Mouse (Mus musculus): ENCODE measurements around the gene Zc2hc1c. TPM values are rescaled to one million over a fixed set of nuclear protein-coding genes. Genes with fewer than 3 reads are reported as not detected.

Zc2hc1c gene
- polyA plus RNA-seq, 1 experiment = 1.1 TPM

DNA sequence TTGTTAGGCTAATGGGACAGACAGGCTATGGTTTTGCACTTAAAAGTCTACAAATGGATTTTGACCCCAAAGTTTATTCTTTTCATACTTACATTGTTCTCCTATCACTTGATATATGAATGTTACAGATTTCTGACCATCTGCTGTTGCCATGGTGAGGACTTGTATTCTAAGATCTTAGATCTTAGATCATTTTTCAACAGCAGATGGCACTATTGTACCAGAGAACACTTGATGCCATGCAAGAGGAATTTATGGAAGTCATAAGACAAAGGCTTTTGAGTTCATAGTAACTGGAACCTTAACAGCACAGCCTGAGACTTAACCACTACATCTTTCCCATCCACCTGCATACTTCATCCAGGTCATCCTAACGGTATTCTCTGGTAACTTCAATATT is 52.7 kb downstream of the Zc2hc1c start:
- TF ChIP-seq POLR2A (IDR thresholded peaks at IDR 0.05; ENCODE audit: borderline replicate concordance, insufficient read depth, low read length) = no peak
- TF ChIP-seq CTCF (IDR thresholded peaks at IDR 0.05; ENCODE audit: borderline replicate concordance, insufficient read depth, low read depth, low read length) = peak; percentile 33; the same call in 1 of the 2 replicates
- no peak overlapping the region for H3K27ac ChIP-seq (ENCODE audit: insufficient read depth, low read length)
- H3K4me1 ChIP-seq (ENCODE audit: control insufficient read depth, insufficient read depth, low read length) = no peaks in the 10 kb centered on the region; the same call in 1 of the 2 replicates
- no peak overlapping the region for H3K4me3 ChIP-seq (replicated peaks; ENCODE audit: insufficient read depth, low read depth, low read length)
- H3K27me3 ChIP-seq (ENCODE audit: control insufficient read depth, insufficient read depth, low read length) = no peaks in the 10 kb centered on the region
- WGBS = 64% methylated on average over 1 of the region's 1 CpGs
- peak in 1 of 2 experiments; percentile 67 for DNase-seq

DNA sequence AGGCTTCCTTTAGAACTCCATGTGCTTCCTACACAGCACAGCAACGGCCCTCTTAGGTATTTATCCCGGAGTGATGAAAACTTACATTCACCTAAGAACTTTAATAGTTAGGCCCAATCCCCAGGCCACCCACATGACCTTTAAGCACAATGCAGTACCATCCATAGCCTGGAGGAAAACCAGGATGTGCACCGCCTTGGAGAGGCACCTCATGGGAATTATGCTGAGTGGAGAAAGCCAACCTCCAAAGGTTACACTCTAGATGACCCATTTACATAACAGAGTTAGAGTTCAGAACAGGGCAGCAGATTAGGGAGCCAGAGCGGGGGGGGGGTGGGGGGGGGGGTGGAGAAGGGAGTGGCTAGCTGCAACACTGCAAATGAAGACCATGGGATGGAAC is 53.9 kb downstream of the Zc2hc1c start:
- Histone ChIP-seq H3K27ac (ENCODE audit: insufficient read depth, low read length) (no peak overlapping the region), H3K27me3 (ENCODE audit: control insufficient read depth, insufficient read depth, low read length) (no peaks in the 10 kb centered on the region), H3K4me3 (replicated peaks; ENCODE audit: insufficient read depth, low read depth, low read length) (no peak overlapping the region), H3K4me1 (ENCODE audit: control insufficient read depth, insufficient read depth, low read length) (no peaks in the 10 kb centered on the region)
- TF ChIP-seq CTCF (IDR thresholded peaks at IDR 0.05; ENCODE audit: borderline replicate concordance, insufficient read depth, low read depth, low read length) = no peak
- no peak for TF ChIP-seq POLR2A (IDR thresholded peaks at IDR 0.05; ENCODE audit: borderline replicate concordance, insufficient read depth, low read length)
- DNase-seq = no peak
- WGBS = 60% methylated on average over 4 of the region's 4 CpGs

- Histone ChIP-seq H3K27ac (ENCODE audit: insufficient read depth, low read length) (no peak overlapping the region), H3K27me3 (ENCODE audit: control insufficient read depth, insufficient read depth, low read length) (no peaks in the 10 kb centered on the region), H3K4me1 (ENCODE audit: control insufficient read depth, insufficient read depth, low read length) (no peaks in the 10 kb centered on the region), H3K4me3 (replicated peaks; ENCODE audit: insufficient read depth, low read depth, low read length) (no peak overlapping the region)
- no peak for DNase-seq
- TF ChIP-seq CTCF (IDR thresholded peaks at IDR 0.05; ENCODE audit: borderline replicate concordance, insufficient read depth, low read depth, low read length) (no peak), POLR2A (IDR thresholded peaks at IDR 0.05; ENCODE audit: borderline replicate concordance, insufficient read depth, low read length) (no peak)
- WGBS = 72% methylated on average over 7 of the region's 7 CpGs
Measured at GRCm38 (mm10) chr12:85344252-85344651, 55.9 kb downstream of the Zc2hc1c start.

DNA sequence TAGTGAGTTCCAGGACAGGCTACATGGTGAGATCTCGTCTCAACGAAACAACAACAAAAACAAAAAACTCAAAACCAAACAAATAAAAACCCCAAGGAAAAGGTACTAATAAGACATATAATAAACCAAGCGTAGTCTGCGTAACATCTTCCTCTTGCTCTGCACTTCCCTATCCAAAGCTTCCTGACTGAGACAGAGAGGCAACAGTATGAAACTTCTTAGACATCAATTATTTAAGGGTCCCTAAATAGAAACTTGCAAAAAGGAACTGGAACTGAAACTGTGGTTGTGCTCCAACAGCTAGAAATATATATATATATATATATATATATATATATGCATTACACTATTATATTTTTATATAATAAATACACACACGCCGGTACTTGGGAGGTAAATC is 57.2 kb downstream of the Zc2hc1c start:
- DNase-seq = no peak
- Histone ChIP-seq H3K4me3 (replicated peaks; ENCODE audit: insufficient read depth, low read depth, low read length) (no peak overlapping the region), H3K27me3 (ENCODE audit: control insufficient read depth, insufficient read depth, low read length) (no peaks in the 10 kb centered on the region), H3K4me1 (ENCODE audit: control insufficient read depth, insufficient read depth, low read length) (no peaks in the 10 kb centered on the region), H3K27ac (ENCODE audit: insufficient read depth, low read length) (no peak overlapping the region)
- WGBS = 96% methylated on average over 6 of the region's 6 CpGs
- TF ChIP-seq CTCF (IDR thresholded peaks at IDR 0.05; ENCODE audit: borderline replicate concordance, insufficient read depth, low read depth, low read length) = no peak

DNA sequence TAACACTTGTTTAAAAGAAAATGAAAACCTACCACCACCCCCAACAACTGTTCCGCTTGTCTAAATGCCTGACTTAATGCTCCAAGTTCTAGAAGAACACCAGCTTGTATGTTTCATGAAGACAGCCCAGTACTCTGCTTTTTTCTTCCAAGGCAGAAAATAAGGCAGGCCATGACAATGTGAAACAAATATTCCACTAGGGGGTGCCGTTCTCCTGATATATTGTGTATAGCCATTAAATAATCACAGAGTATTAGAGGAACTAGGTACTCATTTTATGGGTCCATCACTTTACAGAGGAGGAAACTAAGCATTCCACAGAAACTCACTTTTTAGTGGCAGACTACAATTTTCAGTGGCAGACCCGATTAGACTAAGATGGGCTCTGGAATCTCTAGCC is 58.0 kb downstream of the Zc2hc1c start:
- TF ChIP-seq POLR2A (IDR thresholded peaks at IDR 0.05; ENCODE audit: borderline replicate concordance, insufficient read depth, low read length) (no peak), CTCF (IDR thresholded peaks at IDR 0.05; ENCODE audit: borderline replicate concordance, insufficient read depth, low read depth, low read length) (peak; percentile 38; the same call in 1 of the 2 replicates)
- no peaks in the 10 kb centered on the region for H3K4me1 ChIP-seq (ENCODE audit: control insufficient read depth, insufficient read depth, low read length)
- no peak overlapping the region for H3K4me3 ChIP-seq (replicated peaks; ENCODE audit: insufficient read depth, low read depth, low read length)
- H3K27me3 ChIP-seq (ENCODE audit: control insufficient read depth, insufficient read depth, low read length) = no peaks in the 10 kb centered on the region
- WGBS = 44% methylated on average over 3 of the region's 3 CpGs
- peak; percentile 42 to 69 for DNase-seq
- H3K27ac ChIP-seq (ENCODE audit: insufficient read depth, low read length) = no peak overlapping the region

- Histone ChIP-seq H3K4me1 (ENCODE audit: control insufficient read depth, insufficient read depth, low read length) (no peaks in the 10 kb centered on the region), H3K27ac (ENCODE audit: insufficient read depth, low read length) (no peak overlapping the region), H3K27me3 (ENCODE audit: control insufficient read depth, insufficient read depth, low read length) (no peaks in the 10 kb centered on the region), H3K4me3 (replicated peaks; ENCODE audit: insufficient read depth, low read depth, low read length) (no peak overlapping the region)
- no peak for DNase-seq
- 60% methylated on average over 3 of the region's 3 CpGs for WGBS
- no peak for TF ChIP-seq POLR2A (IDR thresholded peaks at IDR 0.05; ENCODE audit: borderline replicate concordance, insufficient read depth, low read length)
- TF ChIP-seq CTCF (IDR thresholded peaks at IDR 0.05; ENCODE audit: borderline replicate concordance, insufficient read depth, low read depth, low read length) = no peak
Measured at GRCm38 (mm10) chr12:85347196-85347595, 58.8 kb downstream of the Zc2hc1c start.

GRCm38 (mm10) chr12:85348338-85348737 is 59.9 kb downstream of the Zc2hc1c start:
- no peak for DNase-seq
- WGBS = 82% methylated on average over 6 of the region's 6 CpGs
- H3K4me3 ChIP-seq (replicated peaks; ENCODE audit: insufficient read depth, low read depth, low read length) = no peak overlapping the region
- no peaks in the 10 kb centered on the region for H3K4me1 ChIP-seq (ENCODE audit: control insufficient read depth, insufficient read depth, low read length)
- no peak overlapping the region; the same call in 1 of the 2 replicates for H3K27ac ChIP-seq (ENCODE audit: insufficient read depth, low read length)
- no peak for TF ChIP-seq CTCF (IDR thresholded peaks at IDR 0.05; ENCODE audit: borderline replicate concordance, insufficient read depth, low read depth, low read length)
- TF ChIP-seq POLR2A (IDR thresholded peaks at IDR 0.05; ENCODE audit: borderline replicate concordance, insufficient read depth, low read length) = no peak
- H3K27me3 ChIP-seq (ENCODE audit: control insufficient read depth, insufficient read depth, low read length) = no peaks in the 10 kb centered on the region

Other genes with a start within 250 kb of the Zc2hc1c start
- 1.6 and 1.9 TPM in 2 replicates for gene Prox2, start 177.8 kb upstream of the Zc2hc1c start, polyA plus RNA-seq (2012; rRNA removed)
- gene Dlst, start 177.8 kb upstream of the Zc2hc1c start, polyA plus RNA-seq (2012; rRNA removed) = 180 and 185 TPM in 2 replicates
- 35.2 and 36.5 TPM in 2 replicates for gene Rps6kl1, start 137.3 kb upstream of the Zc2hc1c start, polyA plus RNA-seq (2012; rRNA removed)
- 5.1 and 6.1 TPM in 2 replicates for gene Pgf, start 110.8 kb upstream of the Zc2hc1c start, polyA plus RNA-seq (2012; rRNA removed)
- gene Eif2b2, start 69.1 kb upstream of the Zc2hc1c start, polyA plus RNA-seq (2012; rRNA removed) = 105 and 109 TPM in 2 replicates
- 11.7 and 12.1 TPM in 2 replicates for gene Mlh3, start 18.0 kb upstream of the Zc2hc1c start, polyA plus RNA-seq (2012; rRNA removed)
- 77.8 and 88.8 TPM in 2 replicates for gene Acyp1, start 153 bp upstream of the Zc2hc1c start, polyA plus RNA-seq (2012; rRNA removed)
- gene Nek9, start 50.8 kb downstream of the Zc2hc1c start, polyA plus RNA-seq (2012; rRNA removed) = 38.6 and 40.1 TPM in 2 replicates
- gene Tmed10, start 86.3 kb downstream of the Zc2hc1c start, polyA plus RNA-seq (2012; rRNA removed) = 174 and 178 TPM in 2 replicates
- gene Fos, start 185.3 kb downstream of the Zc2hc1c start, polyA plus RNA-seq (2012; rRNA removed) = 16.6 and 22.4 TPM in 2 replicates